ENCODE assay signal across 31 mouse cellular contexts in the genomic region with DNA sequence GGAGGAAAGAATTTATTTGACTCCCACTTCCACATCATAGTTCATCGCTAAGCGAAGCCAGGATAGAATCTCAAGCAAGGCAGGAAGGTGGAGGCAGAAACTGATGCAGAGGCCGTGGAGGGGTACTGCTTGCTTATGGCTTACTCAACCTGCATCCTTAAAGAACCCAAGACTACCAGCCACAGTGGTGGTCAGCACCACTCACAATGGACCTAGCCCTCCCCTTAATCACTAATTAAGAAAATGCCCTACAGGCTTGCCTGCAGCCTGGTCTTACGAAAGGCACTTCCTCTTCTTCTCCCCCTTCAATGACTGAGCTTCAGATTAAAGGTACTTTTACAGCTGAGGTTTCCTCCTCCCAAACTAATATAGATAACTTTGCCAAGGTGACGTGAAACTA. TPM values are rescaled to one million over a fixed set of nuclear protein-coding genes. Genes with fewer than 3 reads are reported as not detected.
"Had no signal": no experiment of that assay in that cellular context is flagged by ENCODE, and none has a peak within 500 bp of the region (broad histone marks: within the 10 kb centered on the region; RNA-seq: fewer than 3 reads in every experiment).

No protein-coding gene starts in this region.

- H3K9ac ChIP-seq: heart, embryonic 12.5 days; hindbrain, embryonic 13.5 days; hindbrain, embryonic 15.5 days; limb, embryonic 12.5 days; liver, embryonic 13.5 days had no signal

- DNase-seq: gastrocnemius, postnatal 14 days; gastrocnemius, postnatal 36 days; heart, postnatal 10 days; heart, postnatal 4 days; kidney, adult 11 months; kidney, adult 2 months; kidney, adult 9 months; kidney, postnatal 14 days; kidney, postnatal 36 days; layer of hippocampus, adult 9-11 months; layer of hippocampus, postnatal 36 days; left cerebral cortex, postnatal 4 days; liver; liver, embryonic 13.5 days had no signal

- H3K27ac ChIP-seq: heart, embryonic 10.5 days; hindbrain, embryonic 13.5 days; hindbrain, embryonic 15.5 days; hindbrain, postnatal 0 days; limb, embryonic 12.5 days; liver, embryonic 13.5 days had no signal

- ATAC-seq: hindbrain, postnatal 0 days; intestine, embryonic 16.5 days had no signal

- H3K4me2 ChIP-seq: heart, embryonic 12.5 days; hindbrain, embryonic 13.5 days; hindbrain, embryonic 15.5 days; limb, embryonic 12.5 days; liver, embryonic 11.5 days; liver, embryonic 13.5 days had no signal

- H3K9me3 ChIP-seq: heart, embryonic 10.5 days; heart, embryonic 12.5 days; hindbrain, embryonic 13.5 days; hindbrain, embryonic 15.5 days; limb, embryonic 12.5 days; liver, embryonic 13.5 days had no signal

- H3K4me3 ChIP-seq: heart, embryonic 10.5 days; heart, embryonic 12.5 days; hindbrain, embryonic 13.5 days; hindbrain, embryonic 15.5 days; limb, embryonic 12.5 days; liver, embryonic 13.5 days had no signal

- H3K27me3 ChIP-seq: heart, embryonic 12.5 days; hindbrain, embryonic 13.5 days; limb, embryonic 12.5 days; liver, embryonic 13.5 days had no signal

- H3K4me1 ChIP-seq: heart, embryonic 10.5 days; heart, embryonic 12.5 days; hindbrain, embryonic 13.5 days; hindbrain, embryonic 15.5 days; limb, embryonic 12.5 days; liver, embryonic 13.5 days had no signal

- H3K36me3 ChIP-seq: heart, embryonic 10.5 days; heart, embryonic 12.5 days; hindbrain, embryonic 13.5 days; hindbrain, embryonic 15.5 days; limb, embryonic 12.5 days; liver, embryonic 13.5 days had no signal

RNA-seq across cellular contexts. Expression of a gene that starts 51.9 kb away (rescaled TPM):
- total RNA-seq: gastrocnemius, adult 18-20 months; gastrocnemius, adult 8-10 months; gastrocnemius, postnatal 14 days; gastrocnemius, postnatal 36 days; heart, adult 8-10 months; heart, postnatal 10 days; heart, postnatal 25 days; heart, postnatal 4 days; hindbrain, postnatal 0 days; left cerebral cortex, adult 18-20 months; left cerebral cortex, postnatal 4 days had no signal
- polyA plus RNA-seq: heart, embryonic 10.5 days; heart, embryonic 12.5 days; heart, embryonic 16.5 days; hindbrain, embryonic 11.5 days; hindbrain, embryonic 13.5 days; hindbrain, embryonic 15.5 days; hindbrain, postnatal 0 days; intestine, embryonic 14.5 days; intestine, embryonic 16.5 days; large intestine, adult 2 months; limb, embryonic 12.5 days; liver, embryonic 11.5 days; liver, embryonic 13.5 days had no signal
